Mouse (Mus musculus) embryonic fibroblast, embryonic 13.5 days (primary cell): ENCODE data around the gene Shcbp1l.

Experiments
- CTCF ChIP-seq: IDR thresholded peaks from 2 replicates; pipeline ENCODE4 v1.5.1; 2011; ENCODE audit warnings: mild to moderate bottlenecking, control low read depth, low read length, moderate library complexity, borderline replicate concordance; ENCODE audit not compliant: insufficient read depth
- POLR2A ChIP-seq: IDR thresholded peaks from 2 replicates; pipeline ENCODE4 v1.6.1; 2011; ENCODE audit warnings: low read depth, mild to moderate bottlenecking, control low read depth, low read length, moderate library complexity

DNA sequence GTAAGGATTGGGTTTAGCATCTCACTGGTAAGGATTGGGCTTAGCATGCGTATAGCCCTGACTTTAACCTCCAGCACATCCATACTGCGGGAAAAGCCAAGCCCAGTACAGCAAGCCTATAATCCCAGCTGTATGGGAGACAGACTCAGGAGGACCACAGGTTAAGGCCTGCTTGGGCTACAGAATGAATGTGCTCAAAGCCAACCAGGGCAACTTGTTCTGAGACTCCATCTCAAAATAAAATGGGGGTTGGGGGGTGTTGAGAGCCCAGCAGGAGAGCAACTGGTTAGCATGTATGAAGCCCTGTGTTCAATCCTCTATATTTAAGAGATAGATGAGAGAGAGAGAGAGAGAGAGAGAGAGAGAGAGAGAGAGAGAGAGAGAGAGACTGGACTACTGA is 66.4 kb downstream of the Shcbp1l start:
- no peak for TF ChIP-seq POLR2A
- no peak for TF ChIP-seq CTCF
